Mouse (Mus musculus) lung, postnatal 14 days (tissue): ENCODE measurements around the gene Mta3.
A peak's percentile ranks its signal among the peaks of the same experiment; 100 is the strongest.

ENCODE experiments used
- DNase-seq: peaks from one replicate; pipeline ENCODE4 v3.0.0; 2021

The Mta3 gene

DNA sequence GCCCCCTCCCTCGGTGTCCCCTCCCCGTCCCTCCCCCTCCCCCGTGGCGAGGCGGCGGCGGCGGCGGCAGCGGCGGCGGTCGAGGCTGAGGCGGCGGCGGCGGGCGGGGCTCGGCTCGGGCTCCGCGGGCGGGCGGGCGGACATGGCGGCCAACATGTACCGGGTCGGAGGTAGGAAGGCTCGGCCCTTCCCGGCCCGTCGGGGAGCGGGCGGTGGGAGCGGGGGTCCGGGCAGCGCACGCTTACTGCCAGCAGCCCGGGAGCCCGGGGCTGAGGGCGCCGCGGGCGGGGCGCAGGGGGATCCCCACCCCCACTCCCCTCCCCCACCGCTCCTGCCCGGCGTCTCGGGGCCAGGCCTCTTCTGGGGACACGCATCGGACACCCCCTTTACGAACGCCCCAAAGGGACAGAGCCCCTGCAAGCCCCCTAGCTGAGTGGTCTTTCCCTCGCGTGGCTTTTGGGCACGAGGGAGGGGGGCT, at the start of gene Mta3:
Mta3 (plus strand) TSS at position 48 of the 478 bp plus-strand sequence.
- DNase-seq = peak; percentile 71

- no peak for DNase-seq
Observed at GRCm38 (mm10) chr17:83657375-83657774, 48.6 kb upstream of the Mta3 start.

DNA sequence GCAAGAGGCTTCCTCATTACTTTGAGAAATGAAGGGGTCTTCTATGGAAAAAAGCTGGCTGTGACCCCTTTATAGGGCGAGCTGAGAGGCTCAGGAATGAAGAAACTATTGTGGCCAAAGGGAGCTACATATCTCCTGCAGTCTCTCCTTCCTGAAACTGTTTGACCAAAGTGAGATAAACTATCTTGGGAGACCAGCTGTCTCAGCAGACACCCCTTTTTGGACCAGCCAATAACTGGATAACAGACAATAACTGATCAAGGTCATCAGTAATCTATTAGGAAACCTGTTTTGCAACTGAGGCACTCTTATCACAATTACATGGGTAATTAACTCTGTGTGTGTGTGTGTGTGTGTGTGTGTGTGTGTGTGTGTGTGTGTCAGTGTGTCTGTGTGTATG, 47.0 kb upstream of the Mta3 start:
- no peak for DNase-seq

DNA sequence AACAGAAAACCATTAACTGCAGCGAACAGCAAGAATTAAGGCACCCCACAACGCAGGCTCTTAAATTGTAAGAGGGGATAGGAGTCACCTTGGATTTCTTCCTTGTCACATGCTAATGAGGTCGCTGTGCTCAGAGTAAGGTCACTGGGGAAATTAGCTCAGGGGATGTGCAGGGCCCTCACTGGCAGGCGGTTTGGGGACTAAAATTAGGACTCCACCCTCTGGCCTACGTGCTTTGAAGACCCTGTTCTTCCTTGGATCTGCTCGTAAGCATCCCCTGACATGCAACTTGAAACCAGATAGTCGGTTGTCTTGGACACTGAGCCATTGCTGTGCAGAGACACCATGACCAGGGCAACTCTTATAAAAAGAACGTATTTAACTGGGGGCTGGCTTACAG, 41.2 kb upstream of the Mta3 start:
- no peak for DNase-seq

DNA sequence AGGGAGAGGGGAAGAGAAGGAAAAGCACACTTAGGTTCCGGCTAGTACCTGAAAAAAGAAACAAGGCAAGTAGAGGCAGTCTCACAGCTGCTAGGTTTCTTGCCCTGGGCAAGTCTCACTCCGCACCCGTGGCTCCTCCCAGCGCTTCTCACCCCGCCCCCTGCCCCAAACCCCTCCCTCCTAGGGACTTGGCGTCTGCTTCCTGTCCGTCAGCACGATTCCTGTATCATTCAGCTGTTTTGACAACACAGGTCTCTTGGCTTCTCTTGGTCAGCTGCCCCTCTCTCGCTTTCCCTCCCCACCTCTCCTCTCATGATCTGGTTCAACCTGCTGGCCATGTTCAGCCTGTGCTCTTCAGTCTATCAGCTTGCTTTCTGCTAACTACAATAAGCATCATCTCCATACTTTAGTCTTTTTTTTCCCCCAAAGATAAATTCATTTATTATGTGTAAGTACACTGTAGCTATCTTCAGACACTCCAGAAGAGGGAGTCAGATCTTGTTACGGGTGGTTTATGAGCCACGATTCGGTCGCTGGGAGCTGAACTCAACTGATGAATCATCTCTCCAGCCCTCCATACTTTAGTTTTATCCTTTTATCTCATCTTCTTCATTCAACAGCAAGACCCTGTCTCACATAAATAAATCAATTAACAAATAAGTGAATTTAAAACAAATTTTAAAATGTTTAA, 39.2 kb upstream of the Mta3 start:
- peak; percentile 22 for DNase-seq

- no peak for DNase-seq
Observed at GRCm38 (mm10) chr17:83667934-83668690, 37.9 kb upstream of the Mta3 start.

GRCm38 (mm10) chr17:83672685-83673084, 33.3 kb upstream of the Mta3 start:
- DNase-seq = no peak

DNA sequence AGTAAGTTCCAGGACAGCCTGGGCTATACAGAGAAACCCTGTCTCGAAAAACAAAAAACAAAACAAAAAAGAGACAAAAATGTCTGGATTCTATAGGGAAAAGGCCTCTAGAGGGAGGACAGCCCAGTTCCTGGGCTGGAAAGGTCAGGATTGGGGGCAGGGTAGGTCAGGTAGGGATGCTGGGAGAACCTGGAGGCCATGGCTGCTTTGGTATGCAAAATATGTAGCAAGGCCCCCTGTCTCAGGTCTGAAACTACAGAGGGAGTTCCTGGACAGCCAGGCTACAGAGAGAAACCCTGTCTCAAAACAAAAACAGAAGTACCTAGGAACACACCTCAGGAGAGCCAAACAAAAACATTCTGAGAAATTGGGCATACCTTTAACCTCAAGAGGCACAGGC, 28.6 kb upstream of the Mta3 start:
- DNase-seq = no peak

- no peak for DNase-seq
Observed at GRCm38 (mm10) chr17:83681977-83682376, 24.0 kb upstream of the Mta3 start.

GRCm38 (mm10) chr17:83684475-83684874, 21.5 kb upstream of the Mta3 start:
- no peak for DNase-seq

DNA sequence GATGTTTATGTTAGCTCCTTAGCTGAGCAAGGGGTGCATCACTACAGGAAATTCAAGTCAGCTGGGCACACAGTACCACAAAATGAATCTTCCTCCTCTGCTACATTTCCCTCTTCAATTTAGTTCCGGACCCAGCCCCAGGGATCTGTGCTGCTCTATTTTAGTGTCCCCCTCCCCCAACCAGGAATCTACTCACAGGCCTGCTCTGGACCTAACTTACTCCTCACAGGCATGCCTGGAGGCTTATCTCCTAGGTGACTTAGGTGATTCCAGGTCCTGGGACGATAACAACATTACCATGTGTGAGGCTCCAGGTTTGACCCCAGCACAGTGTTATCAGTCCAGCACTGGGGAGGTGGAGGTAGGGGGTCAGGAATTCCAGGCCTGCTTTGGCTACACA, 15.5 kb upstream of the Mta3 start:
- no peak for DNase-seq

GRCm38 (mm10) chr17:83691379-83691778, 14.6 kb upstream of the Mta3 start:
- no peak for DNase-seq

DNA sequence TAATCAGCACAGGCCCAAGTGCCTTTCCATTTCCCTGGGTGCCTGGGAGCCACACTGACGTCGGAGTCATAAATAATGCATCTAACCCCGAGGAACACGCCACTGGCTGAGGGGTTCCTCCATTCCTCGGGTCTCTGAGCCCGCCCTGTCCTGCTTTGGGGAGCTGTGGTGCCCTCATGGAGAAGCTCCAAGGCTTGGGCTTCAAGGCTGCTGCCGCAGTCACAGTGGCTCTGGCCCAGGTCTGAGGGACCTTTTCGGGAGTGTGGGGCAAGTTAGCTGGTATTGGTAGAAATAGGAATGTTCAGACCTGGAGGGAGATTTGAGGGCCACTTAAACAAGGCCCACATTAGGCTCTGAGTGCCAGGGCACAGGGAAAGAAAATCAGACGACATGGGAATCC, 12.0 kb upstream of the Mta3 start:
- DNase-seq = no peak

DNA sequence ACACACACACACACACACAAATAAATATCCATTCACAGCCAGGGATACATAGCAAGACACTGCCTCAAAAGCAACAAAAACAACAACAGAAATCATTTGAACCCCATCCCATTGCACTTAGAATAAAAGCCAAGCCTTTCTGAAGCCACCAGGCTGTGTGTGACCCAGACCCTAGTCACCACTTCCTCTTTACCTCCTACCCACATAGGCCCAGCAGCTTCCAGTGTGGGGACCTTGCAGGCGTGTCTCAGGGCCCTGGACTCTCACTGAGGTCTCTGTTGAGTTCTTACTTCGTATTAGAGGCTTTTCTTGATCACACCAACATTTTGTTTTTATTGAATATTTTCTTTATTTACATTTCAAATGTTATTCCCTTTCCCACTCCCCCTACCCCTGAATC, 10.2 kb upstream of the Mta3 start:
- DNase-seq = no peak

DNA sequence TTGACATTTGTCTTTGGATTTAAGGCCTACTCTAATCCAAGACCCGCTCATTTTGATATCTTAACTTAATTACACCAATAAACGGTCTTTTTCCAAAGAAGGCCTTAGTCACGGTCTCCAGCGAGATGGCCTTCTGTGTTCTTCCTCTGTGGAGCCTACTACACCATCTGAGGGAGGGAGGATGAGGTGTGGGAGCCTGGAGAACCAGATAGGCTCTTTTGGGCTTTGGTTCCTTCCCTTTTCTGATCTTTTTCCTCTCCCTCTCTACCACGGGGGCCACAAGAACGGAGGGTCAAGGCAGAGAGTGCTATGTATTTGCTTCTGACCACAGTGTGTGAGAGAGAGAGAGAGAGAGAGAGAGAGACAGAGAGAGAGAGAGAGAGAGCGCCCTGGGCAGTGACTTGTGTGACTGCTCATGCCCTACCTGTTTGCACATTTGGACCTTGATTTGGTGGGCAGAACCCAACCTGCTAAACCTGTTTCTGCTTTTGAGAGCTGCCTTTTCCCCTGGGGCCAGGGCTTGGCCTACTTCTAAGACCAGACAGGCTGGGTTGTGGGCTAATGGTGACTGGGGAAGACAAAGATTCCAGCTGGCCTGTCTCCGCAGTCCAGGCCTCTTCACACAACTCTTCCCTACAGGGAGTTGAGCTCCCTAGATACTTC, 6.8 kb upstream of the Mta3 start:
- DNase-seq = no peak

- no peak for DNase-seq
Observed at GRCm38 (mm10) chr17:83700125-83700524, 5.8 kb upstream of the Mta3 start.

- DNase-seq = peak; percentile 34
Observed at GRCm38 (mm10) chr17:83704469-83704868, 1.5 kb upstream of the Mta3 start.

- peak; percentile 49 for DNase-seq
Observed at GRCm38 (mm10) chr17:83705352-83706115, 429 bp upstream of the Mta3 start.

DNA sequence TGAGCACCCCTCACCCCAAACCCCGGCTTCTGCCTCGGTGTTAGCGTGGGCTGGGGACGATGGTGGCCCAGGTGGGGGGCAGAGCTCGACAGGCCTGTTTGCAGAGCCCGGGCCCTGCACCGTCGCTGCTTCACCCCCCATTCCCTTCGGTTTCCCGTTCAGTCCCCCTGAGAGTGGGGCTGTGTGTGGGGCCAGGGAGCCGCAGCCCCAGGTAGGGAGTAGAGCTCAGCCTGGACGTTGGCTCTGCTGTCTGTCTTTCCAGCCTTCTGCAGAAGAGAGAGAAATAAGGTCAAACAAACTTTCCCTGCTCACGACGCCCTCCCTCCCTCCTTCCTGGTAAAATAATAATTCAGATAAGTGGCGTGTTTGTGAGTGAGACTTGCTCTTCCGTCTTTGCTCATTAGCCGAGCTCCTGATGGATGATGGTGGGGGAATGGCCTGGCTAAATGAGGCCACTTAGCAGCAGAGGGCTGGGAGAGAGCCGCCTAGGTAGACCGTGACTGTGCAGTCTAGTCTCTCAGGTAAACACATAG, 697 bp downstream of the Mta3 start:
- DNase-seq = peak; percentile 40

DNA sequence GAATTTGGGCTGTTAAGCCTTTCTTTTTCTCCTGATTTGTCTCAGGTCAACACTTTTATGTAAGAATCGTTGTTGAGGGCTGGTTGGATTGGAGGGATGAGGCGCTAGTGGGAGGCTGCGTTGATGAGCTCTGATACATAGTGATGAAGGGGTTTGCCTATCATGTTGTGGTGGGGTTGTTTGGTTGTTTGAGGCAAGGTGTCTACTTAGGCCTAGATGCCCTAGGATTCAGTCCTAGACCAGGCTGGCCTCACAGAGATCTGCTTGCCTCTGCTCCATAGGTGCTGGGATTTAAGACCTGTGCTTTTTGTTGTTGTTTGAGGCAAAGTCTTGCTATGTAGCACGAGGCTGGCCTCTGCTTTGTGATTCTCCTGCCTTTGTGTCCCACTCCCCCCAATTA, 1.4 kb downstream of the Mta3 start:
- no peak for DNase-seq

GRCm38 (mm10) chr17:83707846-83708245, 1.9 kb downstream of the Mta3 start:
- no peak for DNase-seq

DNA sequence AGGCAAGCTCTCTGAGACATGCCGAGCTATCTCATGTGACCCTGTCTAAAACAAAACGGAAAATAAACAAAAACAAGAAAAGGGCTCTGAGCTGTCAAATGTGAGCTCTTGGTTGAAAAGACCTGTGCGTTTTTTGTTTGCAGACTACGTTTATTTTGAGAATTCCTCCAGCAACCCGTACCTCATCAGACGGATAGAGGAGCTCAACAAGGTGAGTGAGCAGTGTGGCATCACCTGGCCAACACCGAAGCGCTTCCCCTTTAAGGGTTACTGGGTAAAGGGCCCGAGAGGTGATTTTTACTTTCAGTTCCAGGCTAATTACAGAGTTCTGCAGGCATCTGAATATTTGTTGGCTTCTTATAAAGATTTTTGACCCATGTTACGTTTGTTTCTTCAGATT, 2.3 kb downstream of the Mta3 start:
- DNase-seq = no peak

DNA sequence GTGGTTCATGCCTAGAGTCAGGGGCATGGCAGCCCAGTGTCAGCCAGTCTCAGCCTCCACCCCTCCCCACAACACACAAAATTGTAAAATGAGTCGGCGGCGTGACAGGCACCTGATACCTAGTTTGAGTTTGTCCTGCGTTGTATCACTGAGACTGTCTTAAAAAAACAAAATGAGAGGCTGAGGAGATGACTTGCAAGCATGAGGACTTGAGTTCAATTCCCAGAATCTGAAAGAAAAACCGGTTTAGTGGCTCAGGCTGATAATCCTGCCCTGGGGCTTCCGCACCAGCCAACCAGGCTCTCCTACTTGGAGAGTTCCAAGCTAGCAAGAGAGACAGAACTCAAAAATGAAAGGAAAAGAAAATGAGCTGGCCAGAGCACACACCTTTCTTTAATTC, 2.9 kb downstream of the Mta3 start:
- no peak for DNase-seq
